Mouse (Mus musculus): Measurements from ENCODE around the gene Dbt.
"Not testable (repeated sequence)": the region's sequence is repeated elsewhere in the genome, so short reads cannot be mapped to it uniquely, and the experiment has no call there.

Dbt gene

DNA sequence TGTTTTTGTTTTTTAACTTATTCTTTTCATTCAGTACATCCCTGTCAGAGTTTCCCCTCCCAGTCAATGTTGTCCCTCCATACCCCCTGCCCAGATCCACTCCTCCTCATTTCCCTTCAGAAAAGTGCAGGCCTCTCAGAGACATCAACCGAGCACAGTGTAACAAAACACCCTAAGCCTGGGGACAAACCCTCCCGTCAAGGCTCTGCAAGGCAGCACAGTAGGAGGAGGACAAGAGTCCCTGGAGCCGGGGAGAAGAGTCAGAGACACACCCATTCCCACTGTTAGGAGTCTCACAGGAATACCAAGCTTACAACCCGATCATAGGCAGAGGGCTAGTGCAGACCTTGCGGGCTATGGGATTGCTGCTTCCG, 24.3 kb downstream of the Dbt start:
- CTCF ChIA-PET, result interaction anchor here (0.6 kb wide), 1 partner anchor 204 kb away, joined by 4 read pairs; no protein-coding TSS in a partner anchor

DNA sequence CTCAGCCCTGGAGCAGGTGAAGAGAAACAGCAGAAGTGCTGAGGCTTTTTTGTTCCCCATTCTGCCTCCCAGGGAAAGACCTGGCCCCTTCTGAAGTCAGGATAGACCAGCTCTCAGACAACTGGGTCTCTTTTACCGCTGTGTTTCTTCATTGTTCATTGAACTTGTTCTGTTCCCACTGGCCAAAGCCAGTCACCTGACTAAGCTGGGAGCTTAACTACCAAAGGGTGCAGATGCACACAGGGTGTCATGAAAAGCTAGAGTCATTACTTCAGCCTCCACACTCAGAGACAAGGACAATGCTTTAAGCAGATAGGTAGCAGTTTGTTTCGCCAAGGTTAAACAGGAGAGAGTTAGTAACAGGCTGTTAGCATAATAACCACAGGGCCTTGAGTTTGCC, 29.2 kb downstream of the Dbt start:
- CTCF ChIA-PET, result interaction anchor here (0.6 kb wide), 1 partner anchor 49 kb away, joined by 5 read pairs; no protein-coding TSS in a partner anchor

- CTCF ChIA-PET, result interaction anchor here (0.6 kb wide), 1 partner anchor 49 kb away, joined by 5 read pairs; no protein-coding TSS in a partner anchor
Measured at GRCm38 (mm10) chr3:116542532-116542931, 29.7 kb downstream of the Dbt start.

- CTCF ChIA-PET, result no interaction called here
Measured at GRCm38 (mm10) chr3:116547430-116547829, 34.6 kb downstream of the Dbt start.

DNA sequence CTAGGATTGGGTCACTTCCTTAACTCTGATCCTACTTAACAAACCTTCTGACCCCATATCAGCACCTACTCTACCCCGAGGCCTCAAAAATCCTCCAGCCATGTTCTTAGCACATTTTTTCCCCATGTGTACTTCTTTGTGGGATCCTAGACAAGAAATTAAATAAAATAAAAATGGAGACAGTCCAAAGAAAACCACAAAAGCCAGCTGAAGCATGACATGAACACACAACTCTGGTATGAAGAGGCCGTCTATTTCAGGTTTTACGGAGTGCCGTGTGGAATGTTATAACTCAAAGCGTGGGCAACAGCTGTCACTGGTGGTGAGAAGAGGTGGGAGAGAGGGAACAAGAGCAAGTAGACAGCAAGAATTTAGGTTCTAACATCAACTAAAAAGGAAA, 38.5 kb downstream of the Dbt start:
- CTCF ChIA-PET, result no interaction called here

DNA sequence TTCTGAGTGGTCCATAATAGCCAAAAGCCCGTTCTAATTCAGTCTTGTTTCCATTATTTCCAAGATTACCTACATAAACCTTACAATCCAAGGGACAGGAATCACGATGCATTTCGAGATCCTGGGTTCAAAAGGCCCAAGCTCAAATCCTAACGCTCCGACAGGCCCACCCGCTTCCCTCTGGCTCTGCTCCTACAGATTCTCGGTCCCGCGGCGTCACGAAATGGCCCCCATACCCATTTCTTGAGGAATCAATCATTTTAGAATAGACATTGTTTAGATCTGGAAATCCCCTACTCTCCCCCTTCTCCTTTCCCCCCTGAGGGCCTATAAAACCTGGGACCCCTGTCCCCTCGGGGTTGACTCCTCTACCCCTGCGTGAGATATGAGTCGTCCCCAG, 48.4 kb downstream of the Dbt start:
- CTCF ChIA-PET, result not testable (repeated sequence)

GRCm38 (mm10) chr3:116562408-116563094, 49.7 kb downstream of the Dbt start, which contains the start of gene Lrrc39:
Gene Lrrc39, plus strand, starts transcription at chr3:116562973.
- CTCF ChIA-PET, result no interaction called here

GRCm38 (mm10) chr3:116563095-116563492, 50.2 kb downstream of the Dbt start:
- CTCF ChIA-PET, result no interaction called here

GRCm38 (mm10) chr3:116570628-116571027, 57.8 kb downstream of the Dbt start:
- CTCF ChIA-PET, result no interaction called here

DNA sequence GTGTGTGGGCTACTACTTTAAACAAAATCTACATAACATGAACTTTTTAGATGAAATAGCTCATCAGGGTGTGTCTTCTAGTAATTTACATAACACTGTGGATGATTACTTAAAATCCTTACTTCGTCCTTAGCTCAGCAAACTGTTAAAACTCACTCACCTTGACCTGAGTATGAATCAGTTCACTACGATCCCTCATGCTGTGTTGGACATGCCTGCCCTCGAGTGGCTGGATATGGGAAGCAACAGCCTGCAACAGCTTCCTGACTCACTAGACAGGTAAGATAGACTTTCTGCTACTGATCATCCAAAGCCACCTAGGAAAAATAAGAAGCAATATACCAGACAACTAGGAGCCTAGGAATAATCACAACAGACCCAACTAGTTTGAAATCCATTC, 64.4 kb downstream of the Dbt start:
- CTCF ChIA-PET, result no interaction called here

- CTCF ChIA-PET, result no interaction called here
Measured at GRCm38 (mm10) chr3:116582201-116582600, 69.3 kb downstream of the Dbt start.

- CTCF ChIA-PET, result interaction anchor here (0.5 kb wide), 1 partner anchor 157 kb away, joined by 3 read pairs; no protein-coding TSS in a partner anchor
Measured at GRCm38 (mm10) chr3:116594076-116594727, 81.3 kb downstream of the Dbt start.

DNA sequence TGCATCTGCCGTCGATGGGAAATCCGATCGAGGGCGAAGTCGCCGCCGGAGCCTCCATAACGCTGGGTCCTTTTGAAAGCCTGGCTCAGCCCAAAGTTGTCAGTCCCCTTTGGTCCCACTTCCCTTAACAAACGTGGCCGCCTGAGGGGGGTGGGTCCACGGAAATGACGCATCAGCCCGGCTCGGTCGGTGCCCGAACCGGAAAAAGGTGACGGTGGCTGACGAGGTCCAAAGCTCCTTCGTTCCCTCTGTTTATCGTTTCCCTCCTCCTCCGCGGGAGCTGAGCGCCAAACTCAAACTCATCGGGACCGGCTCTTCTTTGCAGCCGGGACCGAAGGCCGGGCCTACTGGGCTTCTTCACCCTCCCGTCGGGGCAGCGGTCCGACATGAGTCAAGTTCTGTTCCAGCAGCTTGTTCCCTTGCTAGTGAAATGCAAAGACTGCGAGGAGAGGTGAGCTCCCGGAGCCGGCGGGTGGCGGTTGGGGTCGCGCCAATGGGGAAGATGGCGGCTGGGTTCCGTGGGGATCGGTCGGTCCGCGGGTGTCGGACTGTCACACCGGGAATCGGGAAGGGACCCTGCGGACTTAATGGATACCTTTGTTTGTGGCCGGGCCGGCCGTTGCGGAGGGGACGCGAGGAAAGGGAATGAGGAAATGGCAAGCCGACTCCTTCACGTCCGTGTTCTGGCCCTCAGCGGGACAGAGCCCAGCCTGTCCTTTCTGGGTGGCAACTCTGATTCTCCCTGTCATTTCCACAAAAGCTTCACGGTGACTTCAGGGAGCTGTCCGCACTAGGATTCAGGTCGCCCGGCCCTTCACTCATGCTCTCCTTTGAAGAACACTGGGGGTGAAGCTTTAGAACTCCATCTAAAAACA, 82.1 kb downstream of the Dbt start, which contains the start of gene Sass6:
Gene Sass6, plus strand, starts transcription at position 255 of the 875 bp plus-strand sequence.
- CTCF ChIA-PET, result interaction anchor here (0.5 kb wide), 1 partner anchor 156 kb away, joined by 3 read pairs; no protein-coding TSS in a partner anchor

DNA sequence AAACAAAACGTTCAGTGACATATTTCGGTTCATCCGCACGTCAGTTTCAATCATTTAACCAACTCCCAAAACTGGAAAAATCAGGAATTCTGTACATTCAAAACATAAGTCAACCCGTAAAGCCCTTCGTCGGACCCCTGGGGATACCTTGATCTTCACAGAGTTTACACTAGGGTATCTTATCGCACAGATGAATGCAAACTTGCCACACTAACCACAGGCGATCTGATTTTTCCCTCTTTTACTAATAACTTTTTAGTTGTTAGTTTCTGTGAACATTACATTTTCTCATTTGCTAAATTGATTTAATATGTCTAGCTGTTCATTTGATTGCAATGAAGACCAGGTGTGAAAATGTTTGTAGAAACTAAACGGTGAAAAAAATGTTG, 82.7 kb downstream of the Dbt start:
- CTCF ChIA-PET, result no interaction called here

Measured in spleen, embryonic (tissue).